Mouse (Mus musculus) midbrain, embryonic 10.5 days (tissue): ENCODE measurements around the gene Mcur1. TPM values are rescaled to one million over a fixed set of nuclear protein-coding genes. Genes with fewer than 3 reads are reported as not detected.

ENCODE experiments used
- DNase-seq: peaks from one replicate; pipeline ENCODE4 v3.0.0-alpha.2; 2017; ENCODE audit warnings: low spot score
- H3K27ac ChIP-seq: fragments of 300-500 bp; sonication (generic); replicated peaks from 2 replicates; pipeline ENCODE4 v1.5.1; 2016; ENCODE audit warnings: mild to moderate bottlenecking
- H3K27me3 ChIP-seq: fragments of 300-500 bp; sonication (generic); 2 replicates; pipeline ENCODE4 v1.6.1; 2016; ENCODE audit warnings: low read depth, mild to moderate bottlenecking; ENCODE audit not compliant: poor library complexity, severe bottlenecking
- H3K36me3 ChIP-seq: fragments of 300-500 bp; sonication (generic); 2 replicates; pipeline ENCODE4 v1.6.1; 2016; ENCODE audit warnings: mild to moderate bottlenecking, moderate library complexity
- H3K4me1 ChIP-seq: fragments of 300-500 bp; sonication (generic); 2 replicates; pipeline ENCODE4 v1.6.1; 2016
- H3K4me3 ChIP-seq: fragments of 300-500 bp; sonication (generic); 2 replicates; pipeline ENCODE4 v1.5.1; 2016; ENCODE audit warnings: mild to moderate bottlenecking, moderate library complexity
- H3K9me3 ChIP-seq: fragments of 300-500 bp; sonication (generic); replicated peaks from 2 replicates; pipeline ENCODE4 v1.6.1; 2016; ENCODE audit warnings: mild to moderate bottlenecking
- WGBS: fragments of 180-500 bp; shearing (Covaris S2); methylation state at CpG from one replicate; pipeline ENCODE4 v1.1.7; 2016; 5-methylcytosine and 5-hydroxymethylcytosine counted together
- polyA plus RNA-seq: library from polyadenylated mRNA; unstranded; fragments of >200 nt; fragmentation: Nextera tagmentation; extraction: Ambion mirVana; gene quantifications from 2 replicates; pipeline ENCODE4 v1.2.1, GENCODE M21; 2016

The Mcur1 gene
- polyA plus RNA-seq, 1 experiment from 2014 or later, result 8.1 TPM

DNA sequence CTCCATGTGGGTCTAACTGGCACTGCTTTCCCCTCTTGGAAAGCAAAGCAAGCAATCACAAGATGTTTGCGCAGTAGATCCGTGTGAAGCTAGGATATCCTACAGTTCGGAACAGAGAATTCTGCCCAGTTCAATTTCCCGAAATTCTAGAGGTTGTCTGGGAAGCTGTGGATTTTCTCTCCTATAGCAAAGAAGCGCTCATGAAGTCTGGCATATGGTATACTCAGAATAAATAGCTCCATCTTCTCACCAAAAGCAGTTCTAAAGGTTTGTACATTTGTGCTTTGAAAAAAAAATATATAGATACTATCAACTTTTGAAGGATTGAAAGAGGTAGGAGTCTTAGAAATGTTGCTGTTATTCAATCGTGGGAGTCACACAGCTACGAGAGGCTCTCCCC lies 64.3 kb downstream of the Mcur1 start:
- Histone ChIP-seq H3K4me3 (no peak overlapping the region), H3K4me1 (peaks cover 5% of the 10 kb centered on the region), H3K9me3 (0 out of 2 replicates have a peak, but pooled peaks cover 2% of the 10 kb centered on the region), H3K36me3 (no peaks in the 10 kb centered on the region), H3K27me3 (no peaks in the 10 kb centered on the region), H3K27ac (no peak overlapping the region)
- DNase-seq, result no peak
- 89% methylated on average over 7 of the region's 7 CpGs for WGBS

DNA sequence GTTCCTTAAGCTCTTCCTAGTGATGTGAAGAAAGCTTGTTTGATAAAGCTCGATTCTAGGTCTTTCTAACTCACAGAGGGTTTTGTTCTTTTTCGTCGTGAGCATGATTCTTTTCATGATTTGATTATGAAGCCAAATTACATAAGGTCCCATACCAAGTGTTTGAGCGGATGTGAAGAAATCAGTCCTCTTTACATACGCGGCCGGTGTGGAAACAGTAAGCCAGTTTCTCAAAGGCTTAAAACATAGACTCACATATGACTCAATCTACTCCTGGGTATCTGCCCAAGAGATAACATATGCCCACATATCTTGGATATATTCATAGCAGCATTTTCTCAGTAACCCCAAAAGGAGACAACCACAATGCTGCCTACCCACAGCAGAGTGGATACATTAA lies 66.3 kb downstream of the Mcur1 start:
- H3K36me3 ChIP-seq, result no peaks in the 10 kb centered on the region
- no peak overlapping the region for H3K27ac ChIP-seq
- 95% methylated on average over 7 of the region's 7 CpGs for WGBS

DNA sequence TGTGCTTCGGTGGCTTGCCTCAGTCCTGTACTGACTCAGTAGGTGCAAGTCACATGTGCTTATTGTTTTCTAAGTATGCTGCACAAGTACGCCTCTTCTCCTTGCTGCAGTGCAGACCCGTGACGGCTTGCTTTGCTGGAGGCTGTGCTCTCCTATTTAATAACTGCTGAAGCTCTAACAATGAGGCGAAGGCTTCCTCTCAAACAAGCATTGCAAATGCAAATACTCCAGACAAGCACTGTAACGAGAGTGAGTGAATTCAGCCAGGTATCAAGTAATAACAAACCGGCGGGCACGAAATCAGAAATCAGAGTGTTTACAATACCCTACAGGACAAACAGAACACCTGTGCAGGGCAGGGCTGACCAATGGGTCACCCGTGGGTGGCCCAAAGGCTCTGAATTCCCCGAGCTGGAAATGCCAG lies 66.9 kb downstream of the Mcur1 start:
- 76% methylated on average over 11 of the region's 11 CpGs for WGBS

More for the DNA sequence above, 66.3 kb downstream of the Mcur1 start:
- Histone ChIP-seq H3K9me3 (0 out of 2 replicates have a peak, but pooled peaks cover 2% of the 10 kb centered on the region), H3K4me3 (no peak overlapping the region), H3K4me1 (peaks cover 5% of the 10 kb centered on the region), H3K27me3 (no peaks in the 10 kb centered on the region)
- DNase-seq, result no peak

More for the DNA sequence above, 66.9 kb downstream of the Mcur1 start:
- Histone ChIP-seq H3K27ac (no peak overlapping the region), H3K4me3 (no peak overlapping the region), H3K27me3 (no peaks in the 10 kb centered on the region), H3K36me3 (no peaks in the 10 kb centered on the region), H3K4me1 (peaks cover 5% of the 10 kb centered on the region), H3K9me3 (0 out of 2 replicates have a peak, but pooled peaks cover 2% of the 10 kb centered on the region)
- DNase-seq, result no peak

Other genes starting within 250 kb of the Mcur1 start
- 21.0 and 26.2 TPM in 2 replicates for gene Sirt5, start 194.7 kb downstream of the Mcur1 start, polyA plus RNA-seq
- 162 and 173 TPM in 2 replicates for gene Nol7, start 161.8 kb downstream of the Mcur1 start, polyA plus RNA-seq
- gene Ranbp9, start 78.9 kb downstream of the Mcur1 start, polyA plus RNA-seq, result 7.7 and 9.3 TPM in 2 replicates
- 6.9 and 7.7 TPM in 2 replicates for gene Rnf182, start 55.5 kb upstream of the Mcur1 start, polyA plus RNA-seq
- 4.7 and 4.9 TPM in 2 replicates for gene Cd83, start 224.6 kb upstream of the Mcur1 start, polyA plus RNA-seq